Mouse (Mus musculus) stomach, postnatal 0 days (tissue): ENCODE data around the gene CT030661.1. TPM values are rescaled to one million over a fixed set of nuclear protein-coding genes. Genes with fewer than 3 reads are reported as not detected.

Source experiments
- polyA plus RNA-seq: library from polyadenylated mRNA; unstranded; fragments of >200 nt; fragmentation: Nextera tagmentation; extraction: Ambion mirVana; gene quantifications from 2 replicates; pipeline ENCODE4 v1.2.1, GENCODE M21; 2015

The CT030661.1 gene
- polyA plus RNA-seq, 1 experiment from 2014 or later: 7.3 TPM

Other genes starting within 250 kb of the CT030661.1 start
- gene Zfp947, start 148.6 kb downstream of the CT030661.1 start, polyA plus RNA-seq: 1.6 and 1.8 TPM in 2 replicates
- 2.3 and 2.4 TPM in 2 replicates for gene Zfp994, start 89.2 kb downstream of the CT030661.1 start, polyA plus RNA-seq
- 6.8 and 7.5 TPM in 2 replicates for gene Zfp944, start 46.6 kb upstream of the CT030661.1 start, polyA plus RNA-seq
- gene Zfp758, start 46.6 kb upstream of the CT030661.1 start, polyA plus RNA-seq: 5.6 and 6.1 TPM in 2 replicates
- 6.9 TPM in 2 replicates for gene Zfp946, start 109.4 kb upstream of the CT030661.1 start, polyA plus RNA-seq